Mouse (Mus musculus): ENCODE data around the gene Myo1b.

The Myo1b gene

GRCm38 (mm10) chr1:51804296-51805039, 111.4 kb downstream of the Myo1b start:
- intact Hi-C loops (cut with DNase I): loop anchor here (5.0 kb wide), 1 partner anchor 33 kb away; no protein-coding TSS in a partner anchor

- intact Hi-C loops (cut with DNase I): no loop called here
Measured at GRCm38 (mm10) chr1:51798011-51798471, 117.8 kb downstream of the Myo1b start.

DNA sequence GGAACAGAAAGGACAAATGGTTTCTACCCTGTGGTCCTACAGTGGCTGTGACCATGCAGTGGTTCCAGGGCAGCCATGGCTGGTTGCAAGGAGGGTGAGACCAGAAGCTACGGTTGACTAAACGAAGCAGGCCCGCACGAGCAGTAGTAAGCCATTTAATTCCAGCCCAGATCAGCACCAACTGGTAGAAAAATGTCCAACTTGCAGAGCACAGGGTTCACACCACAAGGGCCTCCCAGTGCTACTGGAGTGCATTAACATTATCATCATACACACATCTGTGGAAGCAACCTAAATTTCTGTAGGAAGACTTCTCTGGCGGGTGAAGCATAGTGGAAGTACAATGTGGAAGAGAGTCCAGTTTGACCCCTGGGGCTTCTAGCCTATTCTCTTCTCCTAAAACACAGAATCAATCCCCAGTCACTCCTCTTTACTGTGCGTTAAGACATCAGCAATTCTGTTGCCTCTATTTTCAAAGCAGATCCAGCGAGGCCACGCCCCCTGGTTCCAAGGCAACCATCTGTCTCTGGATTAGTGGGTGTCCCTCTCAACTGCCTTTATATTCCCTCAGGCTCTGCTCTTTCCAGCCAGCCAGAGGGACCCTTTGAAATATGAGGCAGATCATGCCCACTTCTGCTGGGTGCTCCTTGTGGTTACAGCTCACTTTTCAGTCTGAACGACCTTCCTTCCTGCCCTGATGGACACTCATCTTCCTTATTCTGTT, 120.1 kb downstream of the Myo1b start:
- intact Hi-C loops (cut with DNase I): no loop called here

GRCm38 (mm10) chr1:51789269-51789668, 126.6 kb downstream of the Myo1b start:
- intact Hi-C loops (cut with DNase I): no loop called here

GRCm38 (mm10) chr1:51782091-51782490, 133.8 kb downstream of the Myo1b start:
- intact Hi-C loops (cut with DNase I): no loop called here

DNA sequence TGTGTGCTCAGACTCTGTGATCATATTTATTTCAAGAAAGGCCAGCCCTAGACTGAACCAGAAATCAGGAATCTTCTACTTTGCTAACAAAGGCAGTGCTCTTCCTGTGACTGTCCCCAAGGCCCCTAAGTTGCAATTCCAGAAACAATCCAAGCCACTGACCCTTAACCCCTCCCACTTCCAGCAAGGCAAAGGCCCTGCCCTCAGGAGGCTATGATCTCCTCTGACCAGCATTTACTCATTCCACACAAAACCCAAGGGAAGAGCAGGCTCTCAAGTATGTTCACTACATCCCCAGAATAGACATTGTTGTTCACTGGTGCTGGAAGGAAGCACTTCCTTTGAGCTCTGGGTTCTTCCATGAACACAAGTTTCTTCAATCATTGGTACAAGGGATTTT, 135.5 kb downstream of the Myo1b start:
- intact Hi-C loops (cut with DNase I): no loop called here

GRCm38 (mm10) chr1:51778241-51778640, 137.6 kb downstream of the Myo1b start:
- intact Hi-C loops (cut with DNase I): no loop called here

DNA sequence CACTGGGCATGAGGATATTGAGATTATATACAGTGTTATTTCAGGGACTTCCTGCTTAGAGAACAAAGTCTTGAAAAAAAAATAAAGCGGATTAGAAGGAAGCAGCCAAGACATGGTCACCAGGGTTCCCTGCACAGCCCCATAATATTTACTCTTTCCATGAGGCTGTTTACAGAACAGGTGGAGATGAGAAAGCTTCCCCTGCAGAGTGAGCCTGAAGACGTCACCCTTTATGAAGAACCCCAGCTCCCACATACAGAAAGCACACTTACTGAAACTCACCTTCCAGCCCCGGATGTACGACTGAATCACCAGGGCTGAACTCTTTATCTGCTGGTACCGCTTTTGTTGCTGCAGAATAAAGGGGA, 145.4 kb downstream of the Myo1b start:
- intact Hi-C loops (cut with DNase I): no loop called here

DNA sequence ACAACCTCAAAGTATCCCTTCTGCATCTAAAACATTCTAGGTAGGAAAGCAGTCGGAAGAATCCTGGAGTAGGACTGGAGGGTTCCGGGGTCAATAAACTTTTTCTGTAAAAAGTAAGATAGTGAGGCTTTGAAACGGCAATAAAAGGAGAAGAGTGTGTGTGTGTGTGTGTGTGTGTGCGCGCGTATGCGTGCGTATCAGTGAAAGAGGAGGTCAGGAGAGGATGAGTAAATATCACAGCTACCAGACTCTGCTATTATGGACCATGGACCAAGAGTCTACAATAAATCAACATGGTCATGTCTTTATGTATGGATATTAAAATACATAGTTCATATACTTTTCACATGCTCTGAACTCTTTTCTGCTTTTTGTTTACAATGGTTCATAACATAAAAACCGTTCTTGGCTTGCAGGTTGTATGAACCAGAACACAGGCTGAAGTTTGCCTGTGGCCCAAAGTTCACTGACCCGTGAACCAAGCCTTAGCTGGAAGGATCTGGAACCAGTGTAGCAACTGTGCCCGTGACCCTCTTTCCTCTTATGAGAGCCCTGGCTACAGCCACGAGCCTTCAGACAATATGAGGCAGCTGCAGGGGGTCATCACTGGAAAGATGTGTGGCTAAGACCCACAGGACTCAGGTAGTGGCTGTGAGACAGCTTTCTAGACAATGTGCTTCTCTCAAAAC, 145.9 kb downstream of the Myo1b start:
- intact Hi-C loops (cut with DNase I): no loop called here

GRCm38 (mm10) chr1:51766271-51766670, 149.6 kb downstream of the Myo1b start:
- intact Hi-C loops (cut with DNase I): no loop called here

DNA sequence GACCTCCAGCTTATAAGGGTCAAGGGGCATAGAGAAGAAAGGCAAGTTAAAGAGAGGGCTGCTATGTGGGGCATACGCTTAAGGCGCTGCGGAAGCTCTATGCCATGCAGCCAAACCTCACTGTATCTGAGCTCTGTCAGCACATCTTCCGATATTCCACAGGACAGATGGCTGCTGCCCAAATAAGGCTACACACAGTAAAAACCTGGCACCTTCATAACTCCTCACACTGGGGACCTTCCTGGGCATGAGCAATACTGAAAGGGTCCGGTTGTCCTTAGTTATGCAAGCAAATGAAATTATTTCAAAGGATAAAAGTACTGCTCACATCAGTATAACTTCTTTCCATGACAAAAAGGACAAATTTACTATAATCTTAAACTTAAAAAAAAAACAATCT, 150.7 kb downstream of the Myo1b start:
- intact Hi-C loops (cut with DNase I): no loop called here

DNA sequence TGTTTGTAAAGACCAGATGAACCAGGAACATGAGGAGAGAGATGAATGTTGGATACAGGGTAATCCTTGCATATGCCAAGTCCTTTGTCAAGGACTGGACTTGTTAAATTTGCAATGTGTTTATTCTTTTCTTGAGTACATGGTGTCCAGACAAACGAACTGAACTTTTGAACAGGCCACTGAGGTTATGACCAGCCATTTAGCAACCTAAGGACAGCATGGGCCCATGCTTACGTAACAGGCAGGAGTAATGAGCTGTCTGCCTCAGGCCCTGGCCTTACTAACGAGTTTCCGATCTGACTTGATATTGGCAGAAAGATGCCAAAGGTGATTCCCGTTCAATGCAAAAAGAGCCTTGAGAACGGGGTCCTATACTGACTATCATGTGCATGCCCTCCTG, 156.2 kb downstream of the Myo1b start:
- intact Hi-C loops (cut with DNase I): no loop called here

DNA sequence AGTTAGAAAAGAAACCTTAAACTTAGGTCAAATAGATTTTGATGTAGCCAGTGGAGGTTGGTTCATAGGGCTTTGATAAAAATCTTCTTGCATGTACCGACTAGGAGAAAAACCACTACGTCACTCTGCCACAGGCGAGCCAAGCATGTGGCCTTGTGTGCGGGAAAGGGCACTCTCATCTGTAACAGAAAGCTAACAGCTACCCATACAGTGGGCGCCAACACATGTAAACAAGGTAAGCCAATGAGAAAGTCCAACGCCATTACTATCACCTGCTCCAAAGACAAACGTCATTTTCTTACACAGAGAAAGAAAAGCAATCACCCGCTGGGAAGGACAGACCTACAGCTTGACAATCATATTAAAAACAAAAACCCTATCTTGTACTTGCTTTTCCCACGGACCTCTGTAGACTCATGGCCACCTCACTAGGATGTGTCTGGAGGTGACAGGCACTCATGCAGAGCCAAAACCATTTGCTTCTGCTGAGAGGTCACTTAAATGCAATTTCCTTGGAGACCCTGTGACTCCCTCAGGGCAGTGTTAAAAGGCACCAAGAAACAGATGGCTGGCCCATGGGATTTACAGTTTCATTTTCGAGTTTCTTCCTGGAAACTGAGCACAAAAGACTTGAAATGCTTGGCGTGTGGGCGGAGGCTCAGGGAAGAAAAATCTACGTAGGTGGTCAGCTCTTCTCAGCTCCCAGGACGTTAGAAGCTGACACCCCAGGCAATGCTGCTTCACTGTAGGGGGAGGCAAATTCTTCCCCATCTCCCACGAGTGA, 157.4 kb downstream of the Myo1b start:
- intact Hi-C loops (cut with DNase I): no loop called here

DNA sequence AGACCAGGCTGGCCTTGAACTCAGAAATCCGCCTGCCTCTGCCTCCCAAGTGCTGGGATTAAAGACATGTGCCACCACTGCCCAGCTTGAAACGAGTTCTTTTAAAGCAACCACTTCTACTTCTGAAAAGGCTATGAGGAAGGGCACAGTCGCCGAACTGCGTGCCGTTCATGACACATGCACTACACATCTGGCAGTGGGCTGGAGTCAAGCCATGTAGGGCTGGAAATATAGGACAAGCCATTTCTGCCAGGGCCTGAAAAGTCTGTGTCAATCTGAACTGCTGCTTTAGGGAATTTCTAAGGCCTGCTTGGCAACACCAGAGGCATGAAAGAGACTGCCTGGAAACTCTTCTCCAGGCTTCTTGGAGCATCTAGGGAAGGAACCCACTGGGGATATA, 162.2 kb downstream of the Myo1b start:
- intact Hi-C loops (cut with DNase I): no loop called here

DNA sequence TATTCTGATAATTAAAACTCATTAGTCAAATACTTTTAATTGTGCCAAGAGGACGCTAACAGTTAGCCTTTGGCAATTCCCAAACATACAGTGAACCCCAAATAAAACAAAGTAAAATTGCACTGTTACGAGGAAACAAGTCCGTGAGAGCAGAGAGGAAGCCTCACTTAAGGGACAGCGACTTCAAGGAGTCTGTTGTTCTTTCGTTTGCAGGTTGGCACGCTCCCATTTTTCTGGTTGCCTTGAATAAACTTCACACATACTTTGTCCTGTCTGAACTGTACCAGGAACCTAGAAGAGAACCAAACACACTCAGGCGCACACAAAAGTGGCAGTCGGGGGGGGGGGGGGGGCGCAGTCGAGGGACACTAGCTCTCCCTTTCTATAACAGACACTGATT, 164.9 kb downstream of the Myo1b start:
- intact Hi-C loops (cut with DNase I): no loop called here

GRCm38 (mm10) chr1:51748306-51748705, 167.6 kb downstream of the Myo1b start:
- intact Hi-C loops (cut with DNase I): no loop called here

GRCm38 (mm10) chr1:51747494-51747893, 168.4 kb downstream of the Myo1b start:
- intact Hi-C loops (cut with DNase I): no loop called here

DNA sequence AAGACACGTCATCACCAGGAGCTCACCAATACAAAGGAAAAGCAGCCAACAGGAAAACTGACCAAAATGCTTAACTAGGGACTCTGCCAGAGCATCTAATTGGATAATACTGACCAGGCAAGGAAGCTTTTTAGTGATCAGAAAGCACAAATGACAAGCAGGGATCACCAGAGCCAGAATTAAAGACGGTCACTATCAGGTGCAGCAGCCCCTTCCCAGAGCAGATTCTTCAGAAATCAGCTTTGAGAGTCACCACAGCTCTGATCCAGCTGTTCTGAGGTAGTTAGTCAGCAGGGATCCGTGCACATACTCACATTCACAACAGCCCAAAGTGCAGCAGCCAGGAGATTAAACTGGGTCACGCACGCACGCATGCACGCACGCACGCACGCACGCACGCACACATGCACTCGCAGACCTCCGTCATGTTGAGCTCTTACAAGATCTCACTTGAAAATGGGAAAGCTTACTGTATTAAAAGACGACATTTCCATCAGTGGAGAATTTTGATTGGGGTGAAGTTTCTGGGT, 169.1 kb downstream of the Myo1b start:
- intact Hi-C loops (cut with DNase I): no loop called here

DNA sequence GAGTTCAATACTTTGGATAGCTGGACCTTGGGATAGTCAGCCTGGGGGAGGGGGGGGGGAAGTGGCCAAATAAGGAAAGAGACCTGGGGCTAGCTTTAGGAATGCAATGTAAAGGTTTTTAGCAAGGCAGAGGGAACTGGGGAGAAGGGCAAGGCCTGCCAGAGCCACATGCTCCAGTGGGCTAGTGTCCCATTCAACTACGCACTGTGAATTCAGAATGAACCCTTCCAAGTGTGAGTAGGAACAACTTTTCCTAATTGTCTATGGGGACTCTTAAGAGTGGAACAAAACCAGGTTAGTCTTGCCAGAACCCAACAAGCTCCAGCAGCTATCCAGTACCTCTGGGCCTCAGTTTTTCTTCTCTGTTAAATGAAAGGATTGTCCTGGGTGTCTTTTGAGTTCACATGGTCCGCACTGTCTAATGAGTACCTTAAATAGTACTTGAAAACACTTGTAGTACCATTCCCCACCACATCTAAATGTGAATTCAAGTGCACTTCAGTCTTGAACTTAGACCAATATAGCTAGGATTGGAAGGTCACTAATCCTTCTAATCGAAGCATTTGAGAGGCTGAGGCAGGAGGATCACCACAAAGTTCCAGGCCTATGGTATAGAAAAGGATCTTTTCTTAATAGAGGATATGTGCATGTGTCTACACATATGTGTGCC, 172.0 kb downstream of the Myo1b start:
- intact Hi-C loops (cut with DNase I): no loop called here

- intact Hi-C loops (cut with DNase I): no loop called here
Measured at GRCm38 (mm10) chr1:51742586-51742985, 173.3 kb downstream of the Myo1b start.
